Mouse (Mus musculus) monocyte, adult 5-6 weeks (primary cell): Measurements from ENCODE around the gene Macrod2. TPM values are rescaled to one million over a fixed set of nuclear protein-coding genes. Genes with fewer than 3 reads are reported as not detected.

Experiments used
- total RNA-seq: library from RNA; stranded (forward); fragments of 200-1000, 200-491, 200-594 nt; gene quantifications from 3 replicates; pipeline ENCODE4 v1.2.3, GENCODE M21; 2017

Macrod2 gene
- total RNA-seq, 1 experiment from 2014 or later: 7.0 TPM

Other genes starting within 250 kb of the Macrod2 start
- gene Gm17374, start 243.3 kb upstream of the Macrod2 start, total RNA-seq: not detected in 3 replicates
- gene Esf1, start 224.7 kb upstream of the Macrod2 start, total RNA-seq: 54.4 to 62.5 TPM (median 54.8 TPM) in 3 replicates
- 9.9 to 14.1 TPM (median 13.9 TPM) in 3 replicates for gene Ndufaf5, start 224.7 kb upstream of the Macrod2 start, total RNA-seq
- gene Sel1l2, start 5.6 kb upstream of the Macrod2 start, total RNA-seq: not detected in 3 replicates